Mouse (Mus musculus): ENCODE measurements around the gene Fra10ac1. TPM values are rescaled to one million over a fixed set of nuclear protein-coding genes. Genes with fewer than 3 reads are reported as not detected.

Fra10ac1 gene
- 41.3 and 50.7 TPM in 2 replicates for polyA plus RNA-seq (2015; fragmentation: Nextera tagmentation; extraction: Ambion mirVana)

DNA sequence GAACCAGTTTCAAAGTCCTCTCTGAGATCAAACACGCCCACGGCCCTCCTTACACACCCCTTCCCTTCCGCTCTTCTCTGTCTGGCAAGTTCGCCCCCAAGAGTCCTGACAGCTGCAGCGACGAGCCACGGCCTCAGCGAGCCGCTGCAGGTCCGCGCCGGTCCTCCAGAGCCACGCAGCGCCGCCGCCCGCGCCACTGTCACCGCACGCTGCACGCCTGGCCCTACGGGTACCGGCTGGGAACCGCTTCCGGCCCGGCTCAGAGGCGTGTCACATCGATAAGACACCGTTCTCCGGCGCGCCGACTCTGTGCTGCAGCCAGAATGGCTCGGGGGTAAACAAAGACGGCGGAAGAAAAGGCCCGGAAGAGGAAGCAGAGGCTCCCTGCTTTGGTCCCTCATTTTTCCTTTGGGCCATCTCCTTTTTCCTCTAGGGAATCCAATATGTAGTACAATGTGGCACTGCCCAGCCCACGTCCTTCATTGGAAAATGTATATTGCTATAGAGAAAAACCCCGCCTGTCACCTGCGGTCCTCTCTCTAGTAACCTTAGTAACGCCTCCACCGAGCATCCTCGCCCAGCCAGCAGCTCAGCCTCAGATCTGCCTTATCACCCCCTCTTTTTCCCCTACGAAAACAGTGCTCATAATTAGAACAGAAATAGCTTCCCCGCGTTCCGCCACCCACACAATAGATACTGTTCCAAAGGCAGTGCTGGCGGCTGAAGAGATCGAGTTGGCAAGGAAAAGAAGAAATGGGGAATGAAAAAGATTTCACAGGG lies at the start of gene Fra10ac1:
TSS of gene Fra10ac1 (minus strand) at position 252 of the 780 bp plus-strand sequence.
- peaks cover 6% of the 10 kb centered on the region; the same call in 1 of the 2 replicates for H3K4me1 ChIP-seq (ENCODE audit: control insufficient read depth, insufficient read depth, low read length)
- H3K27me3 ChIP-seq (ENCODE audit: control insufficient read depth, insufficient read depth, low read depth, low read length) = no peaks in the 10 kb centered on the region
- peak within 1 kb of the TSS; percentile 51 for H3K4me3 ChIP-seq (ENCODE audit: low read depth, low read length)
- H3K27ac ChIP-seq (ENCODE audit: low read length) = peak within 1 kb of the TSS; percentile 96
- no peaks in the 10 kb centered on the region for H3K36me3 ChIP-seq (ENCODE audit: control insufficient read depth, insufficient read depth, low read length)
- H3K4me2 ChIP-seq (ENCODE audit: low read length) = peak within 1 kb of the TSS; percentile 68
- H3K9ac ChIP-seq (ENCODE audit: low read depth, low read length) = peak within 1 kb of the TSS; percentile 72
- ATAC-seq = peak; percentile 98
- peaks cover 3% of the 10 kb centered on the region; the same call in 1 of the 2 replicates for H3K9me3 ChIP-seq (replicated peaks; ENCODE audit: control insufficient read depth, low read length, poor library complexity, severe bottlenecking)
- WGBS = under 1% methylated on average over 49 of the region's 49 CpGs

DNA sequence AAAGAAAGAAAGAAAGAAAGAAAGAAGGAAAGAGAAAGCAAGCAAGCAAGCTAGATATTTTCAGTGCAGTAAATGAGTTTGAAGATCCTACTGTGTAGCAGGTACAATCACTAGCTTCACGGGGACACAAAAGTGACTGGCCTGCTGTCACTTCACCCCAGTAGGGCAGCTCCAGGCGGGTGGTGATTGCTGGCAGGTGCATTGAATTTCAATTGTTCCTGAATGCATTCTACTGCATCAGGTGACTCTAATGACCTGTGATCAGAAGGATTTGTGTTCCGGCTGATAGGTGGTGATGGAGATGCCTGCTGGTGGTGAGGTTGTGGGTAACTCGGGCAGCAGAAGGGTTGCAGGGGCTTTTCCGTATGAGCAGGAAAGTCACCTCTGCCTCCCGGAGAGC lies 47.1 kb upstream of the Fra10ac1 start:
- 47% methylated on average over 6 of the region's 6 CpGs for WGBS
- no peak for ATAC-seq
- Histone ChIP-seq H3K9me3 (replicated peaks; ENCODE audit: control insufficient read depth, low read length, poor library complexity, severe bottlenecking) (no peaks in the 10 kb centered on the region), H3K4me1 (ENCODE audit: control insufficient read depth, insufficient read depth, low read length) (peaks cover 12% of the 10 kb centered on the region), H3K4me2 (ENCODE audit: low read length) (no peak overlapping the region), H3K27ac (ENCODE audit: low read length) (no peak overlapping the region), H3K36me3 (ENCODE audit: control insufficient read depth, insufficient read depth, low read length) (no peaks in the 10 kb centered on the region), H3K9ac (ENCODE audit: low read depth, low read length) (no peak overlapping the region), H3K4me3 (ENCODE audit: low read depth, low read length) (no peak overlapping the region), H3K27me3 (ENCODE audit: control insufficient read depth, insufficient read depth, low read depth, low read length) (no peaks in the 10 kb centered on the region)

DNA sequence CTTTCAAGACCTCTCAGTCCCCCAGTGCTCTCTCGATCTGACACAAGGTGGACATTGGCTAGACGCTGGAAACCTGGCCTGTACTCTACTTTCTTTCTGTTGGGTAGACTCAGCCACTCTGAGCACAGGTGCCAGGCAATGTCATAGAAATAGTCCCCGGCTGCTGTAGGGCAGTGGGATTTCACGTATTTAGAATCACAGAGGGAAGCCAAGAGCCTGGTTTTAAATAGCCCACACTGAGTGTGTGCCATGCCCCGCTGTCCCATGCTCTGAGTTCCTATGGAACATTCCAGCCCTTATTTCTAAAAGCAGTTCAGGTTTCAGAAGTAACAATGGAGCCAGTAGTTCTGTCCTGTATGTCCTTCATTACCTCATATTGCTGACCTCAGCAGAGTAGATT lies 43.5 kb upstream of the Fra10ac1 start:
- Histone ChIP-seq H3K4me3 (ENCODE audit: low read depth, low read length) (no peak overlapping the region), H3K27me3 (ENCODE audit: control insufficient read depth, insufficient read depth, low read depth, low read length) (no peaks in the 10 kb centered on the region; the same call in 1 of the 2 replicates), H3K36me3 (ENCODE audit: control insufficient read depth, insufficient read depth, low read length) (no peaks in the 10 kb centered on the region), H3K4me2 (ENCODE audit: low read length) (no peak overlapping the region), H3K9me3 (replicated peaks; ENCODE audit: control insufficient read depth, low read length, poor library complexity, severe bottlenecking) (no peaks in the 10 kb centered on the region), H3K4me1 (ENCODE audit: control insufficient read depth, insufficient read depth, low read length) (peaks cover 25% of the 10 kb centered on the region), H3K9ac (ENCODE audit: low read depth, low read length) (no peak overlapping the region), H3K27ac (ENCODE audit: low read length) (no peak overlapping the region)
- WGBS = 83% methylated on average over 5 of the region's 5 CpGs
- ATAC-seq = no peak

DNA sequence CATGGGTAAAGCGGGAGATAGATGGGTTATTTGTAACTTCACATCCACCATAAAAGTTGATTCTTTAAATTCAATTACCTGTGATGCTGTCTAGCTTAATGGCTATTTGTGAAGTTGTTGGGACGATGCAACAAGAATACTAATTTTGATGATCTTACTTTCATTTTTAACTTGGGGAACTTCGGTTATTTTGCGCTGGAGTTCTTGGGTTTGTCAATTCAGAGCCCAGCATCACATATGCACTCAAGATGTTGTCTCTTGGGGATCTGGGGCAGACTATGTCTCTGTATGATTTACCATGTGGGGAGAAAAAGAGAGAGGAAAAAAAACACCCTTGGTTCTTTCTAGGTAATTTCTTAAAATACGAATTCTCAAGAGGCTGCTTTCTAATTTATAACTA lies 41.8 kb upstream of the Fra10ac1 start:
- no peak for ATAC-seq
- H3K4me2 ChIP-seq (ENCODE audit: low read length) = peak overlapping the region; percentile 64
- peaks cover 25% of the 10 kb centered on the region for H3K4me1 ChIP-seq (ENCODE audit: control insufficient read depth, insufficient read depth, low read length)
- peak overlapping the region; percentile 39 for H3K4me3 ChIP-seq (ENCODE audit: low read depth, low read length)
- H3K27ac ChIP-seq (ENCODE audit: low read length) = peak overlapping the region; percentile 86; the same call in 1 of the 2 replicates
- 84% methylated on average over 5 of the region's 5 CpGs for WGBS
- H3K9me3 ChIP-seq (replicated peaks; ENCODE audit: control insufficient read depth, low read length, poor library complexity, severe bottlenecking) = no peaks in the 10 kb centered on the region
- H3K27me3 ChIP-seq (ENCODE audit: control insufficient read depth, insufficient read depth, low read depth, low read length) = no peaks in the 10 kb centered on the region; the same call in 1 of the 2 replicates
- peak overlapping the region; percentile 65; the same call in 1 of the 2 replicates for H3K9ac ChIP-seq (ENCODE audit: low read depth, low read length)
- H3K36me3 ChIP-seq (ENCODE audit: control insufficient read depth, insufficient read depth, low read length) = no peaks in the 10 kb centered on the region

DNA sequence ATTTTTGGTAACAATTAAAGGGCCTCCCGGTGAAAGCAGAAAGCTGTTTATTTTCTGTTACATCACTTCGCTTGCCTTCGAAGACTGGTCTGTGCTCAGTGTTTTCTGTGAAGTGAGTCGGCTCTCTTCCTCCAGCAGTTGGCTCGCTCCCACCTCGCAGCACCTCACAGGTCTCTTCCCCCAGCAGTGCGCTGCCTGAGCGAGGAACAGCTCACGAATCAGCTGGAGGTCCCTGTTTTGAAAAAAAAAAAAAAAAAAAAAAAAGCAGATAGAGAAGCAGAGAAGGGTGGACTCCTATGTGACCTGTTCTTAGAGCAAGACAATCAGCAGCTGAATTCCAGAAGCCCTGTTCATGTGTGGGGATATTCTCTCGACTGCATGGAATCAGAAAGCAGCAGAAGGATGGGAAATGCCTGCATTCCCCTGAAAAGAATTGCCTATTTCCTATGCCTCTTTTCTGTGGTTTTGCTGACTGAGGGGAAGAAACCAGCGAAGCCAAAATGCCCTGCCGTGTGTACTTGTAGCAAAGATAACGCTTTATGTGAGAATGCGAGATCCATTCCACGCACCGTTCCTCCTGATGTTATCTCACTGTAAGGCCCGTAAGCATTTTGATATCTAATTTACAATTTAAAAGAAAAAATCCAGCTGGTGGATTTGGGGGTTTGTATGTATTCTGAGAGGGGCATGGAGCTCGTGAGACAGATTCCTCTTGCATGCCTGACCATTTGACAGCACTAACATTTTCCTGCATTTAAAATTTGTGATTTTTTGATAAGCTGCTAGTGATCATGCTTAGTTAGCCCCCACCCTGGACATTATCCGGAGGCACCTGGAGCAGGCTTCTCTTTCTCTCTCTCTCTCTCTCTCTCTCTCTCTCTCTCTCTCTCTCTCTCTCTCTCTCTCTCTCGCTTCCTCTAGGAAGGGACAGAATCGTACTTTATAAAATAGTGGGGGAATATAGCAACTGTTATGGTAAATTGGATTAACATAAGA lies 40.8 kb upstream of the Fra10ac1 start, which contains the start of gene Lgi1:
TSS of gene Lgi1 (plus strand) at position 32 of the 996 bp plus-strand sequence.
- H3K9me3 ChIP-seq (replicated peaks; ENCODE audit: control insufficient read depth, low read length, poor library complexity, severe bottlenecking) = no peaks in the 10 kb centered on the region
- peak within 1 kb of the TSS; percentile 39 for H3K4me3 ChIP-seq (ENCODE audit: low read depth, low read length)
- peak; percentile 85 for ATAC-seq
- H3K27me3 ChIP-seq (ENCODE audit: control insufficient read depth, insufficient read depth, low read depth, low read length) = no peaks in the 10 kb centered on the region; the same call in 1 of the 2 replicates
- no peaks in the 10 kb centered on the region for H3K36me3 ChIP-seq (ENCODE audit: control insufficient read depth, insufficient read depth, low read length)
- peak within 1 kb of the TSS; percentile 64 for H3K4me2 ChIP-seq (ENCODE audit: low read length)
- H3K9ac ChIP-seq (ENCODE audit: low read depth, low read length) = peak within 1 kb of the TSS; percentile 65
- WGBS = 7% methylated on average over 21 of the region's 21 CpGs
- H3K27ac ChIP-seq (ENCODE audit: low read length) = peak within 1 kb of the TSS; percentile 86
- peaks cover 25% of the 10 kb centered on the region for H3K4me1 ChIP-seq (ENCODE audit: control insufficient read depth, insufficient read depth, low read length)

DNA sequence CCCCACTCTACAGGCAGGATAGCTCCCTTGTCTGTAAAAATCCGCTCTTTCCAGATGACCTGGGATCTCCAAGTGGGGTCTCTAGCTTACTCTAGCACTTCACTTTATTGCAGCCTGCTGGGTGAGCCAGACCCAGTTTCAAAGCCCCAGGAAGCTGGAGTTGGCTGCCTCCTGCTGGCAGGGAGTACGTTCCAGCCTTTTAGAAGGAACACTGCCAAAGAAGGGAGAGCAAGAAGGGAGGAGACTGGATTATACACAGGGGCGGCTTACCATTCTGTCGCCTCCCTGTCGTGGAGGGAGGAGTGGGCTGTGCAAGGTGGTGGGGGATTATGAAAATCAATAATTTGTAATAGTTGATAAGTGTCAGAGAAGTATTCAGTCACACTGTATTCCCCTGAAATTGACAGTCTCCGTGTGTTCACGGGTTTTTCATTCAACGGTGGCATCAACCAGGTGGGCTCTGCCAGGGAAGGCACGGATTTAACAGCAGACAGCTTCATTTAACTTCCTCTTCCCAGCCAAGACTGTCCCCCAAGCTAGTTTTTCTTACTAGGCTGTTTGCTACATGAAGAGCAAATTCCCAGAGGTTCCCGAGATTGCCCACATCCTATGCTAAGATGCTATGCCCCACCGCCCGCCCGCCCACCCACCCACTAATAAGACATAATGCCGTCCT lies 40.0 kb upstream of the Fra10ac1 start:
- peak overlapping the region; percentile 65 for H3K9ac ChIP-seq (ENCODE audit: low read depth, low read length)
- peaks cover 32% of the 10 kb centered on the region for H3K4me1 ChIP-seq (ENCODE audit: control insufficient read depth, insufficient read depth, low read length)
- peak overlapping the region; percentile 39 for H3K4me3 ChIP-seq (ENCODE audit: low read depth, low read length)
- peak overlapping the region; percentile 64 for H3K4me2 ChIP-seq (ENCODE audit: low read length)
- 10% methylated on average over 14 of the region's 14 CpGs for WGBS
- no peaks in the 10 kb centered on the region for H3K36me3 ChIP-seq (ENCODE audit: control insufficient read depth, insufficient read depth, low read length)
- H3K27me3 ChIP-seq (ENCODE audit: control insufficient read depth, insufficient read depth, low read depth, low read length) = no peaks in the 10 kb centered on the region; the same call in 1 of the 2 replicates
- H3K27ac ChIP-seq (ENCODE audit: low read length) = peak overlapping the region; percentile 86
- peak; percentile 70 for ATAC-seq
- no peaks in the 10 kb centered on the region for H3K9me3 ChIP-seq (replicated peaks; ENCODE audit: control insufficient read depth, low read length, poor library complexity, severe bottlenecking)

DNA sequence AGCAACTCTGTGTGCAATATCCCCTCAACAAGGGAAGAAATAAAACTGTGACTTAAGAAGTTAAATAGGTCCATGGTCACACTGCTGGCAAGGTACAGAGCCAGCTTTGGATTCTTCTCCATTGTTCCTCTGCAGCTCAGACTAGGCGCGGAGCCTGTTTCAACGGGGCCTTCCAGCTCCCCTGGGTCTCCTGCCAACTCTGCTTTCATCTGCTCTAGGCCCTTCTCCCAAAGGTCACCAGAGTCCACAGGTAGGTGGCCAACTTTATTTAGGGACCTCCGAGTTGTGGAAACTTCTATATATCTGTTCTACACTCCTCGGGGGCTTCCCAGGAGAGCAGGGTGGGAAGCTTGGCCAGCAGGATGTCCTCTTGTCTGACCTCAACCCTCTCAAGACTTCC lies 37.4 kb upstream of the Fra10ac1 start:
- WGBS = 76% methylated on average over 5 of the region's 5 CpGs
- Histone ChIP-seq H3K9ac (ENCODE audit: low read depth, low read length) (no peak overlapping the region), H3K4me1 (ENCODE audit: control insufficient read depth, insufficient read depth, low read length) (peaks cover 26% of the 10 kb centered on the region)

DNA sequence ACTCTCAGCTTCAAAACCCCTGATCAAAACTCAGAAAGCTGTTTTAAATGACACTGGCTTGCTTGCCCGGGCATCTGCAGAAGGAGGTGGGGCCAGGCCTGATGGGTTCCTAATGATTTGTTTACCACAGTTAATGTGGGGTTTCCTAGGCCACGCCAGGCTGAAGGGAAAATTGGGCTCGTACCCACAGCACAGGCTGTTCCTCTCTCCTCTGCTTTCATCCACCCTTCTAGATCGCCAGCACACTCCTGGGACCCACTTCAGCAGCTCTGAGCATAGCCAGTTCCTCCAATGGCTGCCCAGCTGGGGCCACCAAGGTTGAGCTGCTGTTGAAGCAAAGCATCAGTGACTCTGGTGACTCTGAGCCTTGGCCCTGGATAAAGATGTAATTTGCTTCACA lies 36.4 kb upstream of the Fra10ac1 start:
- no peaks in the 10 kb centered on the region; the same call in 1 of the 2 replicates for H3K27me3 ChIP-seq (ENCODE audit: control insufficient read depth, insufficient read depth, low read depth, low read length)
- no peak overlapping the region for H3K4me3 ChIP-seq (ENCODE audit: low read depth, low read length)
- 66% methylated on average over 4 of the region's 4 CpGs for WGBS
- no peaks in the 10 kb centered on the region for H3K9me3 ChIP-seq (replicated peaks; ENCODE audit: control insufficient read depth, low read length, poor library complexity, severe bottlenecking)
- no peak overlapping the region for H3K9ac ChIP-seq (ENCODE audit: low read depth, low read length)
- ATAC-seq = no peak
- H3K27ac ChIP-seq (ENCODE audit: low read length) = no peak overlapping the region
- H3K36me3 ChIP-seq (ENCODE audit: control insufficient read depth, insufficient read depth, low read length) = no peaks in the 10 kb centered on the region
- H3K4me1 ChIP-seq (ENCODE audit: control insufficient read depth, insufficient read depth, low read length) = peaks cover 20% of the 10 kb centered on the region
- no peak overlapping the region for H3K4me2 ChIP-seq (ENCODE audit: low read length)

More for the DNA sequence above, 37.4 kb upstream of the Fra10ac1 start:
- H3K27me3 ChIP-seq (ENCODE audit: control insufficient read depth, insufficient read depth, low read depth, low read length) = no peaks in the 10 kb centered on the region; the same call in 1 of the 2 replicates
- H3K27ac ChIP-seq (ENCODE audit: low read length) = no peak overlapping the region
- no peaks in the 10 kb centered on the region for H3K36me3 ChIP-seq (ENCODE audit: control insufficient read depth, insufficient read depth, low read length)
- no peak for ATAC-seq
- H3K4me3 ChIP-seq (ENCODE audit: low read depth, low read length) = no peak overlapping the region
- no peaks in the 10 kb centered on the region for H3K9me3 ChIP-seq (replicated peaks; ENCODE audit: control insufficient read depth, low read length, poor library complexity, severe bottlenecking)
- no peak overlapping the region for H3K4me2 ChIP-seq (ENCODE audit: low read length)

Data from midbrain, embryonic 16.5 days (tissue).